Mouse (Mus musculus): Measurements from ENCODE around the gene Tlr5. TPM values are rescaled to one million over a fixed set of nuclear protein-coding genes. Genes with fewer than 3 reads are reported as not detected.

The Tlr5 gene
- total RNA-seq, 2 experiments from 2014 or later: 0.42 to 0.52 TPM

- Histone ChIP-seq H3K27ac (no peak overlapping the region), H3K4me3 (no peak overlapping the region)
- TF ChIP-seq CTCF (IDR thresholded peaks at IDR 0.05): no peak
- intact Hi-C loops (cut with DNase I): no loop called here
- no peak for DNase-seq (ENCODE audit: extremely low spot score in 1 of 2, low spot score in 2 of 2)
Observed at GRCm38 (mm10) chr1:182927878-182928851, 26.4 kb upstream of the Tlr5 start.

DNA sequence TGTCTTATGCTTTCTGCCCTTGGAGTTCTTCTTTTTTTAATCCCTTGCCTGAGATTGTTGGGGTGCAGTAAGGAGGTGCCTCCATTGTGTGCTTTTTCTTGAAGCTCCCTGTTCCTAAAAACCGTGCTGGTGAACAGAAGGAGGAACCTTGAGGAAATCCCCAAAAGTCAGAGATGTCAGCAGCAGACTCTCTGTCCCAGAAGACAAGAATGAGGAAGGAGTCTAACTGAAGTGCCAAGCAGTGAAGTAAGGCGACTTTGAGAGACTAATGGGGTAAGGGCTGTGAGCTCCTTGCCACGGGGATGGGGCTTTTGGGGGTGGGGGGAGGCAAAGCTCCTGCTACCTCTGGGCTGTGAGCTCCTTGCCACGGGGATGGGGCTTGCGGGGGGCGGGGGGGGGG lies 19.1 kb upstream of the Tlr5 start:
- DNase-seq (ENCODE audit: extremely low spot score in 1 of 2, low spot score in 2 of 2): no peak
- Histone ChIP-seq H3K4me3 (no peak overlapping the region), H3K27ac (no peak overlapping the region)
- intact Hi-C loops (cut with DNase I): no loop called here
- no peak for TF ChIP-seq CTCF (IDR thresholded peaks at IDR 0.05)

- intact Hi-C loops (cut with DNase I): no loop called here
- no peak for DNase-seq (ENCODE audit: extremely low spot score in 1 of 2, low spot score in 2 of 2)
- H3K4me3 ChIP-seq: no peak overlapping the region
- no peak overlapping the region for H3K27ac ChIP-seq
- TF ChIP-seq CTCF (IDR thresholded peaks at IDR 0.05): no peak
Observed at GRCm38 (mm10) chr1:182937486-182938120, 17.0 kb upstream of the Tlr5 start.

GRCm38 (mm10) chr1:182941921-182942320 lies 12.7 kb upstream of the Tlr5 start:
- intact Hi-C loops (cut with DNase I): no loop called here
- Histone ChIP-seq H3K27ac (no peak overlapping the region), H3K4me3 (no peak overlapping the region)
- TF ChIP-seq CTCF (IDR thresholded peaks at IDR 0.05): no peak
- DNase-seq (ENCODE audit: extremely low spot score in 1 of 2, low spot score in 2 of 2): no peak

- no peak for TF ChIP-seq CTCF (IDR thresholded peaks at IDR 0.05)
- intact Hi-C loops (cut with DNase I): no loop called here
- Histone ChIP-seq H3K4me3 (no peak overlapping the region), H3K27ac (no peak overlapping the region)
- DNase-seq (ENCODE audit: extremely low spot score in 1 of 2, low spot score in 2 of 2): no peak
Observed at GRCm38 (mm10) chr1:182943911-182944310, 10.7 kb upstream of the Tlr5 start.

DNA sequence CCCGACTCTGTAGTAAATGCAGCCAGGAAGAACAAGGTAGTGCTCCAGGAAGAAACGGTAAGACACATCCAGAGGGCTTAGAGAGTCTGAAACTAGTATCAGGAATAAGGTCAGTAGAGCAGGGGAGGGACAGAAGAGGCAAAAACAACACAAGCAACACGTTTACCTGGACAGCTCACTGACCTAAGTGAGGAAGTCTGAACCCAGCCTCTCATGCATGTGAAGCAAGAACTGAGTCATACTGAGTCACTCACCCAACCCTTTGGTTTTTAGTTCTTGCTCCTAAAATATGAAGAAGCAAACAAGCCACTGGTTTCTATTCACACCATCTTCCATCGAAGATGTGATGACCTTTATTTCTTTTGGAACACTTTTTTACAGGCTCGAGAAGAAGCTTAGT lies 9.9 kb upstream of the Tlr5 start:
- no peak for TF ChIP-seq CTCF (IDR thresholded peaks at IDR 0.05)
- H3K4me3 ChIP-seq: no peak overlapping the region
- no peak for DNase-seq (ENCODE audit: extremely low spot score in 1 of 2, low spot score in 2 of 2)
- intact Hi-C loops (cut with DNase I): no loop called here
- no peak overlapping the region for H3K27ac ChIP-seq

DNA sequence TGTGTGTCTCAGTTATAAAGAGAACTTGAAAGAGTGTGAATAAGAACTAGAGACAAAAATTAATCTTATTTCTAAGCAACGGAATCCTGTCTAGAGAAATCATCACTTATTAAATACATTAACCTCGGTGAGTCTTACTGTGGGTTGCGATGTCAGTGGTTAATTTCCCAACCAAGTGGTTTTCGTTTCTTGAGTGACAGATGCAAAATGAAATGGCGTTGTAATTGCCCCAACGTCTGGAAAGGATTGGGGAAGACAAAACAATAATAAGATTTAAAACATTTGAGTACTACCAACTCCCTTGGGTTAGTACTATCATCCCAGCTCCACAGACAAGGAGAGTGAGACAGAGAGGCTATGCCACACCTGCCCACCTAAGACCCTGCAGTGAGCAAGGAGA lies 9.0 kb upstream of the Tlr5 start:
- no peak for DNase-seq (ENCODE audit: extremely low spot score in 1 of 2, low spot score in 2 of 2)
- H3K27ac ChIP-seq: no peak overlapping the region
- no peak for TF ChIP-seq CTCF (IDR thresholded peaks at IDR 0.05)
- no peak overlapping the region for H3K4me3 ChIP-seq
- intact Hi-C loops (cut with DNase I): no loop called here

DNA sequence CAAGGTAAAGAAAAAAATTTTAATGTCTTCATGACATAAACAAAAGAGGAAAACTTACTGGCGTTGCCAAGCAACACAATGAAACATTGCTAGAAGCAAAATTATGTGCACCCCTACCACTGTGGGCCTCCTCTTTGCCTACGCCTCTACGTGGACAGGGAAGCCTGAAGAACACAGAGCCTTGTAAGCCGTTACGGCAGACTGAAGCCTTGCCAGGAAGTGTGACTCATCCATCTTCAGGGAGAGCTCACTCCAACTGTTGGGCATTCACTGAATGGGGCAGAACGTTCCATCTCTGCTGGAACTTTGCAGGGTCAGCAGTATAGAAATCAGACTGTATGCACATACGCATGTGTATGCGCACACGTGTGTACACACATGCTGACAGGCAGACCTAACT lies 3.3 kb upstream of the Tlr5 start:
- intact Hi-C loops (cut with DNase I): no loop called here

DNA sequence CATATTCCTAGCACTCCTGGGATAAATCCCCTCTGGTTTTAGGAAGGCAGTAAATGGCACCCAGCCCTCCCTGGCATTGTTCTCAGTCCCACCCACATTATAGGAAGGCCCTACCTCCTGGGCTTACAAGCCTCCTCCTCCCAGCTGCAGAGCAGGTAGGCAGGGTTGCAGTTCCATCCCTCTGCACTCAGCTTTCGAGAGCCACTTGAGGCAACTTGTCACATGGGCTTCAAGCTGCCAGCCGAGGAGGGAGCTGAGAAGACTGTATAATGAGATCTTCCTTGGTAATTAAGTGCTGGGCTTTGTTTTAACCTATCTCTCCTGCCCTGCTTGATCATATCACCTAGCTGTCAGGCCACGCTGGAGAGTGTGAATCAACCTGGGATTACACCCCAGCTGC lies 1.4 kb upstream of the Tlr5 start:
- no peak for DNase-seq (ENCODE audit: extremely low spot score in 1 of 2, low spot score in 2 of 2)
- no peak for TF ChIP-seq CTCF (IDR thresholded peaks at IDR 0.05)
- Histone ChIP-seq H3K27ac (no peak overlapping the region), H3K4me3 (no peak overlapping the region)
- intact Hi-C loops (cut with DNase I): no loop called here

More for the DNA sequence above, 3.3 kb upstream of the Tlr5 start:
- Histone ChIP-seq H3K4me3 (no peak overlapping the region), H3K27ac (no peak overlapping the region)
- peak; percentile 68 to 76 for DNase-seq (ENCODE audit: extremely low spot score in 1 of 2, low spot score in 2 of 2)
- no peak for TF ChIP-seq CTCF (IDR thresholded peaks at IDR 0.05)

DNA sequence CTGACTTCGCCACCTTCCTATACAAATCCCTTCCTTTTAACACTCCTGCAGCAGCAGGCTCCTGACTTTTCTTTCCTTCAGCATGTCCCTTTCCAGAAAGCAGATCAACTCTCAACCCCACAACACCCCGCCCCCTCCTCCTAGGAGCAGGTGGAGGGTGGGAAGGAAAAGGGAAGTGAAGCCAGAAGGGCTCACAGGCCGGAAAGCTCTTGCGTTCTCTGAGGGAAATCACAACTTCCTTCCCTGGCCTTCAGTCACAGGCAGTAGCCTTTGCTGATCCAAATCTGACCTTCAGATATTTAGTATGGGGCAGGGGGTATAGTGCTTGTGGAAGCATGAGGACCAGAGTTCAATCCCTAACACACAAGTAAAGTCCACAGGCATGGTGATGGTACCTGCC lies 921 bp upstream of the Tlr5 start:
- Histone ChIP-seq H3K4me3 (no peak overlapping the region), H3K27ac (no peak overlapping the region)
- DNase-seq (ENCODE audit: extremely low spot score in 1 of 2, low spot score in 2 of 2): no peak
- no peak for TF ChIP-seq CTCF (IDR thresholded peaks at IDR 0.05)
- intact Hi-C loops (cut with DNase I): no loop called here

DNA sequence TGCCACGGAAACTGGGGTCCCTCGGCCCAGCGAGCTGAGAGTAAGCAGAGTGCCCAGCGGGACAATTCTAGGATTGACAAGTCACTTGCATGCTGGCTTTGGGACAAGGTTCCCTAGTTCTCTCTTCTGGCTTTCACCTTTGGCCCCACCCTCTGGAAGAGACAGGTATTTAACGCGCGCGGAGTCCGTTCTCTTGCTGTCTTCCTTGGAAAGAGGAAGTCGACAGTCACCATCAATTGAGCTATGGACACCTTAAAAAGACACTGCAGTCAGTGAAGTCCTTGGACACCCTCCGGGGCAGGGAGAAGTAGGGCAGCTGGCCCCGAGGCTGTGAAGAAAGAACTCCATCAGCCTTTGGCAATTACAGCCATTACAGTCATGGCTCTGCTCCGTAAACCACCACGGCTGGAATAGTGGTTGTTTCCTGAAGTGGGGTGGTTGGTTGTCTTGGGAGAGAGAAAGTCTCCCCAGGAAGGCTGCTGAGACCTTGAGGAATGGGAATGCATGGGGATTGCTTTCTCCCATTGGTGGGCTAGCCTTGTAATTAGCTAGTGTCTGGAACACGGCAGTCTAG lies 546 bp downstream of the Tlr5 start:
- H3K4me3 ChIP-seq: peak overlapping the region; percentile 34
- TF ChIP-seq CTCF (IDR thresholded peaks at IDR 0.05): no peak
- DNase-seq (ENCODE audit: extremely low spot score in 1 of 2, low spot score in 2 of 2): no peak
- no peak overlapping the region for H3K27ac ChIP-seq
- intact Hi-C loops (cut with DNase I): no loop called here
